Mouse (Mus musculus) lung, embryonic 16.5 days (tissue): ENCODE measurements around the gene P2rx7. TPM values are rescaled to one million over a fixed set of nuclear protein-coding genes. Genes with fewer than 3 reads are reported as not detected.

Experiments
- ATAC-seq: fragments of 200-750 bp; cut with Nextera tagmentation; 2 replicates; pipeline ENCODE4 v1.8.0; 2017; ENCODE audit warnings: low read depth, mild to moderate bottlenecking, moderate library complexity
- H3K27ac ChIP-seq: fragments of 300-500 bp; sonication (generic); 2 replicates; pipeline ENCODE4 v1.5.1; 2014; ENCODE audit warnings: mild to moderate bottlenecking, control low read depth, low read length
- H3K27me3 ChIP-seq: fragments of 300-500 bp; sonication (generic); 2 replicates; pipeline ENCODE4 v1.6.1; 2014; ENCODE audit warnings: low read depth, low read length, mixed read lengths; ENCODE audit not compliant: control insufficient read depth, insufficient read depth
- H3K36me3 ChIP-seq: fragments of 300-500 bp; sonication (generic); 2 replicates; pipeline ENCODE4 v1.6.1; 2014; ENCODE audit warnings: low read length; ENCODE audit not compliant: control insufficient read depth, insufficient read depth
- H3K4me1 ChIP-seq: fragments of 300-500 bp; sonication (generic); replicated peaks from 2 replicates; pipeline ENCODE4 v1.6.1; 2014; ENCODE audit warnings: low read length, mixed read lengths; ENCODE audit not compliant: control insufficient read depth, insufficient read depth
- H3K4me2 ChIP-seq: fragments of 300-500 bp; sonication (generic); 2 replicates; pipeline ENCODE4 v1.6.1; 2014; ENCODE audit warnings: low read depth, low read length, control low read depth
- H3K4me3 ChIP-seq: fragments of 300-500 bp; sonication (generic); 2 replicates; pipeline ENCODE4 v1.5.1; 2014; ENCODE audit warnings: mild to moderate bottlenecking, low read length, control low read depth
- H3K9ac ChIP-seq: fragments of 300-500 bp; sonication (generic); 2 replicates; pipeline ENCODE4 v1.6.1; 2014; ENCODE audit warnings: low read length, control low read depth
- H3K9me3 ChIP-seq: fragments of 300-500 bp; sonication (generic); 2 replicates; pipeline ENCODE4 v1.6.1; 2016; ENCODE audit warnings: low read length; ENCODE audit not compliant: control insufficient read depth
- WGBS: fragments of 180-500 bp; shearing (Covaris S2); extraction: QIAGEN DNeasy Blood & Tissue Kit; methylation state at CpG from one replicate; pipeline ENCODE4 v1.1.7; 2014; 5-methylcytosine and 5-hydroxymethylcytosine counted together
- polyA plus RNA-seq: library from polyadenylated mRNA; unstranded; fragments of >200 nt; fragmentation: Nextera tagmentation; extraction: Ambion mirVana; gene quantifications from 2 replicates; pipeline ENCODE4 v1.2.1, GENCODE M21; 2015

The P2rx7 gene
- polyA plus RNA-seq, 1 experiment from 2014 or later: 4.2 TPM

DNA sequence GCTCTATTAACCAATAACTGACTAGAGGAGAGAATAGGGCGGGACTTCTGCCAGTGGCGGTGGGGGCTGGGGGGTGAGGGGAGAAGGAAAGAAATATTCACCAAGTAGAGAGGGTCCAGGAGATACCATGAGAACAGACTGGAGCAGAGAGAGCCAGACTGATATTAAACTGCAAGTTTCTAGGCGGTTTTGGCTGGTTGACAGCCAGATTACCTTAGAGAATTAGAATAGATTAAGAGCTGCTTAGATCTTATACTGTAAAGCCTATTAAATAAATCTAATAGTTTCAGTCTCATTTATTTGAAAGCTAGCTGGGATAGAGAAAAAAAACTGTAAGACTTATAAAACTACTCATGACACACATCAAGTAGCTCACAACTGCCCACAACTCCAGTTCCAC, 61.5 kb downstream of the P2rx7 start:
- H3K9ac ChIP-seq: no peak overlapping the region
- no peak overlapping the region for H3K27ac ChIP-seq
- H3K4me1 ChIP-seq: peaks cover 3% of the 10 kb centered on the region
- WGBS: 80% methylated on average over 3 of the region's 3 CpGs
- H3K27me3 ChIP-seq: no peaks in the 10 kb centered on the region
- H3K4me2 ChIP-seq: no peak overlapping the region
- H3K9me3 ChIP-seq: no peaks in the 10 kb centered on the region
- H3K4me3 ChIP-seq: no peak overlapping the region
- no peaks in the 10 kb centered on the region for H3K36me3 ChIP-seq
- no peak for ATAC-seq

- Histone ChIP-seq H3K9ac (peak overlapping the region; percentile 78), H3K4me2 (peak overlapping the region; percentile 94), H3K36me3 (no peaks in the 10 kb centered on the region), H3K4me1 (peaks cover 3% of the 10 kb centered on the region), H3K27ac (peak overlapping the region; percentile 77), H3K4me3 (peak overlapping the region; percentile 71), H3K9me3 (no peaks in the 10 kb centered on the region), H3K27me3 (no peaks in the 10 kb centered on the region)
- 36% methylated on average over 5 of the region's 5 CpGs for WGBS
- no peak for ATAC-seq
Measured at GRCm38 (mm10) chr5:122706917-122707275, 63.2 kb downstream of the P2rx7 start.

GRCm38 (mm10) chr5:122707276-122708181, 63.8 kb downstream of the P2rx7 start, which contains the start of gene P2rx4:
Gene P2rx4, plus strand, starts transcription at chr5:122707544.
- Histone ChIP-seq H3K9ac (peak within 1 kb of the TSS; percentile 78), H3K4me3 (peak within 1 kb of the TSS; percentile 71), H3K27me3 (no peaks in the 10 kb centered on the region), H3K36me3 (no peaks in the 10 kb centered on the region), H3K27ac (peak within 1 kb of the TSS; percentile 77), H3K4me2 (peak within 1 kb of the TSS; percentile 94), H3K4me1 (peaks cover 3% of the 10 kb centered on the region), H3K9me3 (no peaks in the 10 kb centered on the region)
- under 1% methylated on average over 62 of the region's 66 CpGs for WGBS
- peak; percentile 91 for ATAC-seq

- no peak for ATAC-seq
- H3K4me2 ChIP-seq: no peak overlapping the region
Measured at GRCm38 (mm10) chr5:122708819-122709218, 65.1 kb downstream of the P2rx7 start.

DNA sequence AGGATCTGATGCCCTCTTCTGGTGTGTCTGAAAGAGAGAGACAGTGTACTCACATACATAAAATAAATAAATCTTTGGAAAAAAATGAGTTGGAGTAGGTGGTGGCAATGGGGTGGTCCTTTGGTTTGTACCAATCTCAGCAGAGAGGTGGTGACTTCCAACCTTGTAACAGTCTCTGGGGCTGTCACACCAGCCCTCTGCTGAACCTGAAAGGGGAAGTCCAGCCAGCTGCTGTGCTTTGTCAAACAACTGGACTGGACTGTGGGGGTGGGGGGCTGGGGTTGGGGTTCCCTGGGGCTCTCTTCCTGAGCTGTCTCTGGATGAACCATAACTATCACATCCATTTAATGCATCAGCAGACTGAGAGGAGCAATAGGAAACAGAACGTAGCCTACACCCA, 72.0 kb downstream of the P2rx7 start:
- Histone ChIP-seq H3K4me1 (no peaks in the 10 kb centered on the region; the same call in 1 of the 2 replicates), H3K9ac (no peak overlapping the region), H3K27me3 (no peaks in the 10 kb centered on the region), H3K4me3 (no peak overlapping the region), H3K9me3 (no peaks in the 10 kb centered on the region), H3K4me2 (no peak overlapping the region), H3K36me3 (no peaks in the 10 kb centered on the region), H3K27ac (no peak overlapping the region)
- ATAC-seq: no peak
- WGBS: 65% methylated on average over 1 of the region's 1 CpGs

More at GRCm38 (mm10) chr5:122708819-122709218, 65.1 kb downstream of the P2rx7 start:
- Histone ChIP-seq H3K36me3 (no peaks in the 10 kb centered on the region), H3K27me3 (no peaks in the 10 kb centered on the region), H3K9me3 (no peaks in the 10 kb centered on the region), H3K27ac (no peak overlapping the region), H3K4me3 (no peak overlapping the region), H3K9ac (no peak overlapping the region), H3K4me1 (peaks cover 3% of the 10 kb centered on the region)
- WGBS: 81% methylated on average over 6 of the region's 6 CpGs

DNA sequence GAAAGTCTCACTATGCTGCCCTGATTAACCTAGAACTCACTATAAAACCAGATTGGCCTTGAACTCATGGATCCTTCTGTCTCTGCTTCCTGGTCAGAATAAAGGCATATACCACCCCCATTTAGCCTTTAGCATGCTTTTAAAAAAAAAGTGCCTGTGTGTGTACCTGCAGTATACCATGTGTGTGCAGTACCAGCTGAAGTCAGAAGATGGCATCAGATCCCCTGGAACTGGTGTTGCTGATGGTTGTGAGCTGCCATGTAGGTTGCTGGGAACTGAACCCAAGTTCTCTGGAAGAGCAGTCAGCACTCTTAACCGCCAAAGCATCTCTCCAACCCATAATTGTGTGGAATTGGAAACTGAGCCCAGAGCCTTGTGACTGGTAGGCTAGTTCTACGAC, 73.1 kb downstream of the P2rx7 start:
- Histone ChIP-seq H3K27me3 (no peaks in the 10 kb centered on the region), H3K9me3 (no peaks in the 10 kb centered on the region), H3K27ac (no peak overlapping the region), H3K9ac (no peak overlapping the region), H3K36me3 (no peaks in the 10 kb centered on the region), H3K4me3 (no peak overlapping the region), H3K4me2 (no peak overlapping the region), H3K4me1 (no peaks in the 10 kb centered on the region; the same call in 1 of the 2 replicates)
- WGBS: 97% methylated on average over 2 of the region's 2 CpGs
- ATAC-seq: no peak

DNA sequence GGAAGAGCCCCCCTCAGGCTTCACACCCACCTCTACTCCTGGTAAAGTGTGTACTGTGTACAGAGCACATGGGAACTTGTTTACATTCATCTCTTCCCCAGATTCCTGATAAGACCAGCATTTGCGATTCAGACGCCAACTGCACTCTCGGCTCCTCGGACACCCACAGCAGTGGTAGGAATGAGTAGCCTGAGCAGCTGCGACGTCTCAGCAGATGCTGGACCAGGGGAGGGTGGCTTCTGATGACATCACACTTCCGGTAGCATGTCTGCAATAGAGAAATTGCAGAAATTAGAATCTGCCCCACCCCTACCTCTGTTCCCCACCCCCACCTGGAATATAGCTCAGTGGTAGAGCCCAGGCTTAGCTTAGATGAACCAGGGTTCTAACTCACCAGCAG, 74.7 kb downstream of the P2rx7 start:
- Histone ChIP-seq H3K9ac (no peak overlapping the region), H3K9me3 (no peaks in the 10 kb centered on the region), H3K4me2 (no peak overlapping the region), H3K4me1 (no peaks in the 10 kb centered on the region; the same call in 1 of the 2 replicates), H3K27ac (no peak overlapping the region), H3K4me3 (no peak overlapping the region), H3K27me3 (no peaks in the 10 kb centered on the region), H3K36me3 (no peaks in the 10 kb centered on the region)
- WGBS: 14% methylated on average over 7 of the region's 7 CpGs
- peak; percentile 67 for ATAC-seq

DNA sequence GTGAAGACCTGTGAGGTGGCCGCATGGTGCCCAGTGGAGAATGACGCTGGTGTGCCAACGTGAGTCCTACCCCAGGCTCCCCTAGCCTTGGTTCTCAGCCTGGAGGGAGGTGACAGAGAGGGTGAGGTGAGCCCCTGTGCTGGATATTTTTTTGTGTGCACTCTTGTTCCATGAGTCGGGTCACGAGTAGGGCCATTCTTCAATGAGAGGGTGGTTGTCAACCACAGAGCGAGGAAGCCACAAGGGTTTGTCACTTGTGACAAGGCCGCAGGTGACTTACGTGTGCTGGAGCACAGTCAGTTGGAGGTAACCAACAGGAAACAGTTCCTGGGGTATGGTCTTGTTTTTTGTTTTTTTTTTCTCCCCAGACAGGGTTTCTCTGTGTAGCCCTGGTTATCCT, 75.5 kb downstream of the P2rx7 start:
- Histone ChIP-seq H3K9me3 (no peaks in the 10 kb centered on the region), H3K36me3 (no peaks in the 10 kb centered on the region), H3K27me3 (no peaks in the 10 kb centered on the region), H3K9ac (no peak overlapping the region), H3K4me2 (no peak overlapping the region), H3K27ac (no peak overlapping the region), H3K4me3 (no peak overlapping the region), H3K4me1 (no peaks in the 10 kb centered on the region; the same call in 1 of the 2 replicates)
- no peak for ATAC-seq
- 88% methylated on average over 8 of the region's 8 CpGs for WGBS

DNA sequence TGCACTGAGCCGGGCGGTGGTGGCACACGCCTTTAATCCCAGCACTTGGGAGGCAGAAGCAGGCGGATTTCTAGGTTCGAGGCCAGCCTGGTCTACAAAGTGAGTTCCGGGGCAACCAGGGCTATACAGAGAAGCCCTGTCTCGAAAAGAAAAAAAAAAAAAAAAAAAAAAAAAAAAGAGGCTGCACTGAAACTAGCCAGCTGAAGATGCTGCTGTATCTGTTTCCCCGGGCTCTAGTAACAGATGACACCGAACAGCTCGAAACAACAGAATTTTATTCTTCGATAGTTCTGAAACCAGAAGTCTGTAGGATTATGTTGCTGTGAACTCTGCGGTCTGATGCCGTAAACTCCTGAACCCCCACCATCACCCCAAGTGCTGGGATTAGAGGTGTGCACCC, 81.7 kb downstream of the P2rx7 start:
- 89% methylated on average over 13 of the region's 13 CpGs for WGBS
- no peak overlapping the region for H3K4me3 ChIP-seq
- no peaks in the 10 kb centered on the region for H3K27me3 ChIP-seq
- peaks cover 2% of the 10 kb centered on the region; the same call in 1 of the 2 replicates for H3K36me3 ChIP-seq
- H3K4me2 ChIP-seq: no peak overlapping the region
- H3K27ac ChIP-seq: no peak overlapping the region
- no peak overlapping the region for H3K9ac ChIP-seq
- ATAC-seq: no peak
- H3K4me1 ChIP-seq: no peaks in the 10 kb centered on the region
- H3K9me3 ChIP-seq: no peaks in the 10 kb centered on the region
